Mouse (Mus musculus) left cerebral cortex, postnatal 4 days (tissue): ENCODE measurements around the gene Pacs1. TPM values are rescaled to one million over a fixed set of nuclear protein-coding genes. Genes with fewer than 3 reads are reported as not detected.

Source experiments
- microRNA-seq: library from miRNA; unstranded; fragments of <30 nt; microRNA quantifications from one replicate; pipeline ENCODE4 v1.2.0, GENCODE M21; 2022
- total RNA-seq, 2 experiments: library from RNA; stranded (reverse); gene quantifications; 2 replicates each; pipeline ENCODE4 v1.2.3; 2021

Gene Pacs1
- total RNA-seq, 2 experiments from 2014 or later: 90.7 to 92.6 TPM

Small RNAs within 50 kb of the gene (microRNA-seq; reads per million reads assigned to microRNA genes)
- gene Gm27468: not detected

Other genes with a start within 250 kb of the Pacs1 start
- gene Slc29a2, start 249.3 kb downstream of the Pacs1 start, total RNA-seq: 10 to 100 TPM; 29.5 to 32.1 TPM
- gene B4gat1, start 234.3 kb downstream of the Pacs1 start, total RNA-seq: 10 to 100 TPM; 64.1 to 76.4 TPM
- gene AC124502.3, start 234.2 kb downstream of the Pacs1 start, total RNA-seq: 1 to 10 TPM; 5.3 to 5.5 TPM
- gene Brms1, start 231.8 kb downstream of the Pacs1 start, total RNA-seq: 10 to 100 TPM; 14.5 to 15.5 TPM
- gene Rin1, start 222.6 kb downstream of the Pacs1 start, total RNA-seq: 1 to 10 TPM; 3.9 to 7.1 TPM
- 10 to 100 TPM; 14.2 TPM for gene Cd248, start 205.0 kb downstream of the Pacs1 start, total RNA-seq
- gene Tmem151a, start 187.6 kb downstream of the Pacs1 start, total RNA-seq: 10 to 100 TPM; 47.7 to 55.3 TPM
- gene Yif1a, start 184.6 kb downstream of the Pacs1 start, total RNA-seq: 10 to 100 TPM; 22.0 to 24.4 TPM
- gene Cnih2, start 174.6 kb downstream of the Pacs1 start, total RNA-seq: 100 to 1,000 TPM; 393 to 412 TPM
- gene Rab1b, start 166.0 kb downstream of the Pacs1 start, total RNA-seq: 100 to 1,000 TPM; 137 to 148 TPM
- gene Klc2, start 154.6 kb downstream of the Pacs1 start, total RNA-seq: 100 to 1,000 TPM; 155 to 159 TPM
- gene Sf3b2, start 22.3 kb upstream of the Pacs1 start, total RNA-seq: 100 to 1,000 TPM; 188 to 203 TPM
- gene Gal3st3, start 25.2 kb upstream of the Pacs1 start, total RNA-seq: 10 to 100 TPM; 60.0 to 60.3 TPM
- gene Catsper1, start 62.6 kb upstream of the Pacs1 start, total RNA-seq: not detected
- gene Cst6, start 76.5 kb upstream of the Pacs1 start, total RNA-seq: 10 to 100 TPM in 1 of 2 experiments, 1 to 10 TPM in 1; 6.9 to 10.4 TPM
- gene Eif1ad, start 93.6 kb upstream of the Pacs1 start, total RNA-seq: 10 to 100 TPM; 23.0 to 25.8 TPM
- gene Banf1, start 94.0 kb upstream of the Pacs1 start, total RNA-seq: 100 to 1,000 TPM; 176 to 194 TPM
- gene Sart1, start 115.6 kb upstream of the Pacs1 start, total RNA-seq: 100 to 1,000 TPM in 1 of 2 experiments, 10 to 100 TPM in 1; 84.2 to 101 TPM
- gene Tsga10ip, start 129.4 kb upstream of the Pacs1 start, total RNA-seq: not detected
- 100 to 1,000 TPM; 256 to 263 TPM for gene Drap1, start 151.9 kb upstream of the Pacs1 start, total RNA-seq
- 10 to 100 TPM; 49.9 to 51.7 TPM for gene AI837181, start 152.0 kb upstream of the Pacs1 start, total RNA-seq
- gene Fosl1, start 174.4 kb upstream of the Pacs1 start, total RNA-seq: not detected
- 10 to 100 TPM; 20.8 to 21.6 TPM for gene Ccdc85b, start 184.8 kb upstream of the Pacs1 start, total RNA-seq
- 100 to 1,000 TPM; 124 to 139 TPM for gene Fibp, start 187.5 kb upstream of the Pacs1 start, total RNA-seq
- gene Ctsw, start 195.4 kb upstream of the Pacs1 start, total RNA-seq: 1 to 10 TPM; 1.3 to 2.1 TPM
- gene Efemp2, start 200.8 kb upstream of the Pacs1 start, total RNA-seq: 10 to 100 TPM; 23.7 to 25.4 TPM
- gene Mus81, start 215.3 kb upstream of the Pacs1 start, total RNA-seq: 10 to 100 TPM; 40.2 to 43.7 TPM
- 1,000 to 10,000 TPM; 2,142 to 2,227 TPM for gene Cfl1, start 217.3 kb upstream of the Pacs1 start, total RNA-seq
- 1 to 10 TPM; 9.3 to 9.6 TPM for gene 1700020D05Rik, start 230.7 kb upstream of the Pacs1 start, total RNA-seq
- 10 to 100 TPM; 64.8 to 67.7 TPM for gene Snx32, start 237.4 kb upstream of the Pacs1 start, total RNA-seq